Mouse (Mus musculus) mammary gland, adult 2 months (tissue): ENCODE measurements around the gene Gm10024. TPM values are rescaled to one million over a fixed set of nuclear protein-coding genes. Genes with fewer than 3 reads are reported as not detected.

Source experiments
- polyA plus RNA-seq: library from polyadenylated mRNA; depleted of rRNA; stranded (reverse); fragments of >200 nt; gene quantifications from 2 replicates; pipeline ENCODE4 v1.2.3, GENCODE M21; 2012; ENCODE audit warnings: low replicate concordance; rRNA removed

The Gm10024 gene
- not detected in 2 replicates for polyA plus RNA-seq

DNA sequence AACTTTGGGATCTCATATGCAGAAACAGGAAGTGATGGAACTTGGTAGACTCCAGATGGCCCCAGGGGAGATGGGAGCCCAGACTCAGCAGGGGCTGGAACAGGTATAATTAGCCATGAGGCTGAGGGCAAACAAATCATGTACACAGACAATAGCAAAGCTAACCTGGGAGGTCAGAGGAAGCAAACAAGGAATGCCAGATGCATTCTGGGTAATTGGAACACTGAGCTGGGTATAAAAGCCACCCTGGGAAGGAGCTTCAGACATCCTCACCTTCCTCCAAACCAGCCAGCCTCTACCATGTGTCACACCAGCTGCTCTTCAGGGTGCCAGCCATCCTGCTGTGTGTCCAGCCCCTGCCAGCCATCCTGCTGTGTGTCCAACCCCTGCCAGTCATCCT is at the start of gene Gm10024:
Gene Gm10024 (plus strand): TSS at position 301 of the 400 bp plus-strand sequence.

DNA sequence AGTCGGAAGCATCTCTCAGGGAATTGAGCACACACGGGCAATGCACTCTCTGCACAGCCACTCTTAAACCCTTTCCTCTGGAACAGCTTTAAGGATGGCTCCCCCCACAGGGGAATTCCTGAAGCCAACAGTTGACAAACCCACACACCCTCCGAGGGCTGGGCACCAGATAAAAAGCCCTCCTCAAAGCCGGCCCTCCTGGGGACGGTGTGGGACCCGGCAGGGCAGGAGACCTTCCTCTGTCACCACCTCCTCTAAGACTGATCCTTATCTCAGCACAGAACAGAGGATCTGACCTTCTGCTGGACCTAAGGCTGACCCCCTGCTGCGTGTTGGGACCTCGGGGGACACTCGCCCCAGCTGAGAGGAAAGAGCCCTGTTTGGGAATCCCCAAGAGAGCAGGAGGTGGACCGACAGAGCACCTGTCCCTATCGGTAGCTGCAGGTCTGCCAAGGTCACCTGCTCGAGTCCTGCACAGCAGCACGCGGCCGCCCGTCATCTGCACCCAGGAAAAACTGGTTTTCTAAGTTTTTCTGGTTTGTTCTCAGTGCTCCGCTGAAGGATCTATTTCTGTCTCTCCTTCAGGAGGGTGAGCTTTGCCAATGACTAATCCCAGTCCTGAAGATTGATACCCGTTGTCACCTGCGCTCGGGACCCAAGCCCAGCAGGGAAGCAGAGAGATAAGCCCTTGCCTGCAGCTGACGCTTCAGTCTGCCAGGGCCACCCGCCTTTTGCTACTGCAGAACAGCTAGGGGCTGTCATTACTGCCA is 25.2 kb upstream of the Gm10024 start, which contains the start of gene Tspear:
Gene Tspear (plus strand): TSS at position 675 of the 770 bp plus-strand sequence.

DNA sequence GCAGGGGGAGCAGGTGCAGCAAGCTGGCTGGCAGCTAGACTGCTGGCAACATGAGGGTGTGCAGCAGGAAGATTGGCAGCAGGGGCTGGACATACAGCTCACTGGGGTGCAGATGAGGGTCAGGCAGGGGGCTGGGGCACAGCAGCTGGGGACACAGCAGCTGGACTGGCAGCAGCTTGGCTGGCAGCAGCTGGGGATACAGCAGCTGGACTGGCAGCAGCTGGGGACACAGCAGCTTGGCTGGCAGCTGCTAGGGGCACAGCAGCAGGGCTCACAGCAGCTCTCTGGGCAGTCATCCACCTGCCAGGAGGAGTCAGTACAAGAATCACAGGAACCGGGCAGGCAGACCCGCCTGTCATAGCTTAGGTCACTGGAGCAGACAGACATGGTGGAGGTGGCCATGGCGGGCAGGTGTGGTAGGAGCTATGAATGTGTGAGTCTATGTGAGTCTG is 20.9 kb upstream of the Gm10024 start, which contains the start of gene Gm19402:
Gene Gm19402 (minus strand): TSS at position 402 of the 452 bp plus-strand sequence.

DNA sequence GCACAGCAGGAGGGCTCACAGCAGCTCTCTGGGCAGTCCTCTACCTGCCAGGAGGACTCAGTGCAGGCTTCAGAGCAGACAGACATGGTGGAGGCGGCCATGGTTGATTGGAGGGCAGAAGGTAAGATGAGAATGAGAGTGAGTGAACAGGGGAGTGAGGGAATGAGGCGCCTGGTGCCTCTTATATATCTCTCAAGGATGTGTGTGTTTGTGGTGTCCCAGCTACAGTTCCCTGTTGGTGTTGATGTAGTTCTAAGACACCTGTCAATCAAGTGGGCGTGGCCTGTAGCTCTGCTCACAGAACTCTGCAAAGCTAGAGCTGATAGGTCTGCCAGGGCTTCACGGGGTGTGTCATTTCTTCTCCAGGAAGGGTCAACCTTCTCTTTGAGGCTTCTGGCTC is 14.1 kb upstream of the Gm10024 start, which contains the start of gene Gm9508:
Gene Gm9508 (minus strand): TSS at position 101 of the 400 bp plus-strand sequence.

DNA sequence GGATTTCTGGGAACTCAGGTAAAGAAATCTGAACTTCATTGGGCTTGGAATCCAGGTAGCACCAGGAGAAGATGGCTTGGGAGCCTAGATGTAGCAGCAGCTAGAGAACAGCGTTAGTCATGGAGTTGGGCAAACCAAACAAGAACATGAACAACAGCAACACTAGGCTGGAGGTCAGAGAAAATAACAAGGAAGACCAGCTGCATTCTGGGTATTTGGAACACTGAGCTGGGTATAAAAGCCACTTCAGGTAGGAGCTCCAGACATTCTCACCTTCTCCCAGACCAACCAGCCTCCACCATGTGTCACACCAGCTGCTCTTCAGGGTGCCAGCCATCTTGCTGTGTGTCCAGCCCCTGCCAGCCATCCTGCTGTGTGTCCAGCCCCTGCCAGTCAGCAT is 4.9 kb upstream of the Gm10024 start, which contains the start of gene Gm10272:
Gene Gm10272 (plus strand): TSS at position 301 of the 400 bp plus-strand sequence.

DNA sequence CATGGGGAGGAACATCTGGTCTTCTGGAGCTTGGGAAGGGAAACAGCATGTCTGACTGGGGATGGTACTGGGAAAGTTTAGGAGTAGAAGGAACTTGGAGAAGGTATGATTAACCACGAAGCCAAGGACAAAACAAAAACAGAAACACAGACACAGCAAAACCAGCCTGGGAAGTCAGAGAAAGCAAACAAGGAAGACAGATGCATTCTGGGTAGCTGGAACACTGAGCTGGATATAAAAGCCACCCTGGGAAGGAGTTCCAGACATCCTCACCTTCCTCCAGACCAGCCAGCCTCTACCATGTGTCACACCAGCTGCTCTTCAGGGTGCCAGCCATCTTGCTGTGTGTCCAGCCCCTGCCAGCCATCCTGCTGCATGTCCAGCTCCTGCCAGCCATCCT is 4.2 kb downstream of the Gm10024 start, which contains the start of gene Gm10142:
Gene Gm10142 (plus strand): TSS at position 301 of the 400 bp plus-strand sequence.

DNA sequence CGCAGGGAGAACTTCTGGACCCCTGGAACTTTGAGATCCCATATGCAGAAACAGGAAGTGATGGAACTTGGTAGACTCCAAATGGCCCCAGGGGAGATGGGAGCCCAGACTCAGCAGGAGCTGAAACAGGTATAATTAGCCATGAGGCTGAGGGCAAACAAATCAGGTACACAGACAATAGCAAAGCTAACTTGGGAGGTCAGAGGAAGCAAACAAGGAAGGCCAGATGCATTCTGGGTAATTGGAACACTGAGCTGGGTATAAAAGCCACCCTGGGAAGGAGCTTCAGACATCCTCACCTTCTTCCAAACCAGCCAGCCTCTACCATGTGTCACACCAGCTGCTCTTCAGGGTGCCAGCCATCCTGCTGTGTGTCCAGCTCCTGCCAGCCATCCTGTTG is 9.0 kb downstream of the Gm10024 start, which contains the start of gene Krtap12-1:
Gene Krtap12-1 (plus strand): TSS at position 301 of the 400 bp plus-strand sequence.

GRCm38 (mm10) chr10:77726186-77726585 is 14.9 kb downstream of the Gm10024 start, which contains the start of gene Gm10100:
TSS of gene Gm10100 (plus strand) at chr10:77726486.

DNA sequence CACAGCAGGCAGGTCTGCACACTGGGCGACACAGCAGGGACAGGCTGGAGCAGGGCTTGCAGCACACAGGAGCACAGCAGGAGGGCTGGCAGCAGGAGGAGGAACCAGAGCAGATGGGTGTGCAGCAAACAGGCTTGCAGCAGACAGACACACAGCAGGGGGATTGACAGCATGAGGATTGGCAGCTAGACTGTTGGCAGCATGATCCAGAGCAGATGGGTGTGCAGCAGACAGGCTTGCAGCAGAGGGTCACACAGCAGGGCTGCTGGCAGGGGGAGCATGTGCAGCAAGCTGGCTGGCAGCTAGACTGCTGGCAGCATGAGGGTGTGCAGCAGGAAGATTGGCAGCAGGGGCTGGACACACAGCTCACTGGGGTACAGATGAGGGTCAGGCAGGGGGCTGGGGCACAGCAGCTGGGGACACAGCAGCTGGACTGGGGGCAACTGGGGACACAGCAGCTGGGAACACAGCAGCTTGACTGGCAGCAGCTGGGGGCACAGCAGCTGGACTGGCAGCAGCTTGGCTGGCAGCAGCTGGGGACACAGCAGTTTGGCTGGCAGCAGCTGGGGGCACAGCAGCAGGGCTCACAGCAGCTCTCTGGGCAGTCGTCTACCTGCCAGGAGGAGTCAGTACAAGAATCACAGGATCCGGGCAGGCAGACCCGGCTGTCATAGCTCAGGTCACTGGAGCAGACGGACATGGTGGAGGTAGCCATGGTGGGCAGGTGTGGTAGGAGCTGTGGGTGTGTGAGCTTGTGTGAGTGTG is 30.8 kb downstream of the Gm10024 start, which contains the start of gene Gm18596:
Gene Gm18596 (minus strand): TSS at position 715 of the 765 bp plus-strand sequence.

GRCm38 (mm10) chr10:77751254-77751653 is 40.0 kb downstream of the Gm10024 start, which contains the start of gene Gm9736:
TSS of gene Gm9736 (minus strand) at chr10:77751354.

DNA sequence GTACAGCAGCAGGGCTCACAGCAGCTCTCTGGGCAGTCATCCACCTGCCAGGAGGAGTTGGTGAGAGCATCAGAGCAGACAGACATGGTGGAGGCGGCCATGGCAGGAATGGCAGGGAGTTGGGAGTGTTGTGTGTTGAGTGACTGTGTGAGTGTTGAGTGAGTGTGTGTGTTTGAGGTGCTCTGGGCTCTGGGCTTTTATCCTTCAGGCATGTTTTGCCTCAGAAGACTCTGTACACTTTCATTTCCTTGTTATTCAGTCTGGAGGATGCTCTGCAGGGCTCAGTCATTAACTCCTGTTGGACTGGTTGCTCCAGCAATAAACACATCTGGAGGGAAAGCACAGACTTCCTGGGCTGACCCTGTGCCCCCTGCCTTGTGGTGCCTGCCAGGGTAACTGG is 48.3 kb downstream of the Gm10024 start, which contains the start of gene Gm3233:
Gene Gm3233 (minus strand): TSS at position 101 of the 400 bp plus-strand sequence.

Other genes with a start within 250 kb of the Gm10024 start
- 22.0 and 26.7 TPM in 2 replicates for gene Fam207a, start 195.7 kb upstream of the Gm10024 start, polyA plus RNA-seq
- gene Itgb2, start 181.2 kb upstream of the Gm10024 start, polyA plus RNA-seq, result 54.9 and 63.3 TPM in 2 replicates
- 156 and 229 TPM in 2 replicates for gene Pttg1ip, start 129.7 kb upstream of the Gm10024 start, polyA plus RNA-seq
- gene Sumo3, start 105.4 kb upstream of the Gm10024 start, polyA plus RNA-seq, result 136 and 145 TPM in 2 replicates
- not detected in 2 replicates for gene Gm49325, start 105.3 kb upstream of the Gm10024 start, polyA plus RNA-seq
- gene Ube2g2, start 89.2 kb upstream of the Gm10024 start, polyA plus RNA-seq, result 37.7 and 49.2 TPM in 2 replicates
- gene Tspear, start 24.9 kb upstream of the Gm10024 start, polyA plus RNA-seq, result 0.49 and 0.69 TPM in 2 replicates
- not detected in 2 replicates for gene Gm19402, start 20.7 kb upstream of the Gm10024 start, polyA plus RNA-seq
- gene Gm9508, start 14.2 kb upstream of the Gm10024 start, polyA plus RNA-seq, result not detected in 2 replicates
- not detected in 2 replicates for gene Gm10272, start 4.8 kb upstream of the Gm10024 start, polyA plus RNA-seq
- not detected in 2 replicates for gene Gm10142, start 4.3 kb downstream of the Gm10024 start, polyA plus RNA-seq
- gene Krtap12-1, start 9.1 kb downstream of the Gm10024 start, polyA plus RNA-seq, result not detected in 2 replicates
- gene Gm10100, start 15.0 kb downstream of the Gm10024 start, polyA plus RNA-seq, result not detected in 2 replicates
- not detected in 2 replicates for gene Gm18596, start 31.2 kb downstream of the Gm10024 start, polyA plus RNA-seq
- not detected in 2 replicates for gene Gm9736, start 39.9 kb downstream of the Gm10024 start, polyA plus RNA-seq
- not detected in 2 replicates for gene Gm3233, start 48.2 kb downstream of the Gm10024 start, polyA plus RNA-seq
- not detected in 2 replicates for gene Gm3238, start 59.9 kb downstream of the Gm10024 start, polyA plus RNA-seq
- gene Gm7138, start 65.5 kb downstream of the Gm10024 start, polyA plus RNA-seq, result not detected in 2 replicates
- not detected in 2 replicates for gene Gm3250, start 71.1 kb downstream of the Gm10024 start, polyA plus RNA-seq
- gene Gm7137, start 76.7 kb downstream of the Gm10024 start, polyA plus RNA-seq, result not detected in 2 replicates
- not detected in 2 replicates for gene Gm9639, start 83.6 kb downstream of the Gm10024 start, polyA plus RNA-seq
- not detected in 2 replicates for gene Gm19668, start 87.7 kb downstream of the Gm10024 start, polyA plus RNA-seq
- gene Gm9507, start 100.4 kb downstream of the Gm10024 start, polyA plus RNA-seq, result not detected in 2 replicates
- gene Gm2696, start 103.2 kb downstream of the Gm10024 start, polyA plus RNA-seq, result not detected in 2 replicates
- gene Krtap10-4, start 115.6 kb downstream of the Gm10024 start, polyA plus RNA-seq, result not detected in 2 replicates
- gene Krtap10-10, start 124.5 kb downstream of the Gm10024 start, polyA plus RNA-seq, result not detected in 2 replicates
- gene Gm36176, start 135.3 kb downstream of the Gm10024 start, polyA plus RNA-seq, result not detected in 2 replicates
- gene Gm10318, start 141.4 kb downstream of the Gm10024 start, polyA plus RNA-seq, result not detected in 2 replicates
- not detected in 2 replicates for gene Gm3285, start 150.5 kb downstream of the Gm10024 start, polyA plus RNA-seq
- gene Lrrc3, start 191.1 kb downstream of the Gm10024 start, polyA plus RNA-seq, result 3.1 and 4.6 TPM in 2 replicates